Mouse (Mus musculus) adrenal gland, postnatal 25 days (tissue): ENCODE measurements around the gene Tbx2. TPM values are rescaled to one million over a fixed set of nuclear protein-coding genes. Genes with fewer than 3 reads are reported as not detected.

ENCODE experiments used
- DNase-seq: peaks from one replicate; pipeline ENCODE4 v3.0.0; 2021; ENCODE audit warnings: mixed read lengths
- total RNA-seq: library from RNA; stranded (reverse); gene quantifications from 2 replicates; pipeline ENCODE4 v1.2.3, GENCODE M21; 2021

The Tbx2 gene
- total RNA-seq, 1 experiment from 2014 or later = 27.5 TPM

DNA sequence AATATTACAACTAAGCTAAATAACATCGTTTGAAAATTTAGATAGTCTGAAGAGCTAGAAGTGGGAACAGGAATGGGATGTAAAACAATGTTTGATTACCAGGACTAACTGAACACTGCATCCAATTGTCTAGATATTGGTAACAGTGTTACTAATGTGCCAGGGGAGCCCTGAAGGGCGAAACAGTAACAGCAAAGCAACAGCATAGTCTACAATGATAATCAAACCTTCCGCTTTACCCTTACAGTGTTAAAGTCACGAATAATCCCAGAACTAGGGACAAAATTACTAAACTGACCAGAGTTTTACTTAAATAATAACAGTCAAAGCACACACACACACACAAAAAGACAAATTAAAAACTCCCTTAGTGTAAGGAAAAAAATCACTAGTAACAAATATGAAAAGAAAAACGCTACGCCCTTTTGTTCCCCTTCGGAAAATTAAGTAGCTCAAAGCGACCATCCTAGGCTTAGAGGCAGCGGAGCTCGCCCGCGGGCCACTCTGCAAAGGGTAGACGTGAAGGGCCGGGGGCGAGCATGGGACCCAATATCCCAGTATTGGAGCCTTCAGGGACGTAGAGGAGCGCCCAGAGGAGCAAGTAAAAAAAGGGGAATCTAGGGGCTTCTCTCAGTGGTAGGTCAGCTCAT is 55.6 kb downstream of the Tbx2 start:
- DNase-seq = no peak

- DNase-seq = no peak
Measured at GRCm38 (mm10) chr11:85888451-85888961, 56.2 kb downstream of the Tbx2 start.

GRCm38 (mm10) chr11:85889056-85889729 is 56.8 kb downstream of the Tbx2 start:
- no peak for DNase-seq

GRCm38 (mm10) chr11:85889730-85890562 is 57.6 kb downstream of the Tbx2 start:
- DNase-seq = no peak

- DNase-seq = no peak
Measured at GRCm38 (mm10) chr11:85890563-85890845, 58.2 kb downstream of the Tbx2 start.

GRCm38 (mm10) chr11:85891010-85891691 is 58.8 kb downstream of the Tbx2 start:
- DNase-seq = no peak

Other genes starting within 250 kb of the Tbx2 start
- not detected in 2 replicates for gene Gm11444, start 17.8 kb downstream of the Tbx2 start, total RNA-seq
- not detected in 2 replicates for gene Tbx4, start 53.9 kb downstream of the Tbx2 start, total RNA-seq